Mouse (Mus musculus) intestine, embryonic 15.5 days (tissue): Measurements from ENCODE around the gene Crtac1. TPM values are rescaled to one million over a fixed set of nuclear protein-coding genes. Genes with fewer than 3 reads are reported as not detected.

Source experiments
- ATAC-seq: fragments of 200-750 bp; cut with Nextera tagmentation; 2 replicates; pipeline ENCODE4 v1.8.0; 2017; ENCODE audit warnings: moderate TSS enrichment, moderate library complexity
- H3K27ac ChIP-seq: fragments of 300-500 bp; sonication (generic); 2 replicates; pipeline ENCODE4 v1.5.1; 2015; ENCODE audit warnings: mild to moderate bottlenecking, inconsistent platforms
- H3K27me3 ChIP-seq: fragments of 300-500 bp; sonication (generic); replicated peaks from 2 replicates; pipeline ENCODE4 v1.6.1; 2015; ENCODE audit warnings: inconsistent platforms
- H3K36me3 ChIP-seq: fragments of 300-500 bp; sonication (generic); 2 replicates; pipeline ENCODE4 v1.6.1; 2015; ENCODE audit warnings: inconsistent platforms
- H3K4me1 ChIP-seq: fragments of 300-500 bp; sonication (generic); replicated peaks from 2 replicates; pipeline ENCODE4 v1.6.1; 2015; ENCODE audit warnings: inconsistent platforms
- H3K4me2 ChIP-seq: fragments of 300-500 bp; sonication (generic); replicated peaks from 2 replicates; pipeline ENCODE4 v1.6.1; 2015; ENCODE audit warnings: mild to moderate bottlenecking, inconsistent platforms
- H3K4me3 ChIP-seq: fragments of 300-500 bp; sonication (generic); replicated peaks from 2 replicates; pipeline ENCODE4 v1.5.1; 2015; ENCODE audit warnings: inconsistent platforms
- H3K9ac ChIP-seq: fragments of 300-500 bp; sonication (generic); 2 replicates; pipeline ENCODE4 v1.6.1; 2015; ENCODE audit warnings: inconsistent platforms
- H3K9me3 ChIP-seq: fragments of 300-500 bp; sonication (generic); 2 replicates; pipeline ENCODE4 v1.6.1; 2016; ENCODE audit warnings: inconsistent platforms
- WGBS: fragments of 180-500 bp; shearing (Covaris S2); methylation state at CpG from one replicate; pipeline ENCODE4 v1.1.7; 2015; 5-methylcytosine and 5-hydroxymethylcytosine counted together
- polyA plus RNA-seq: library from polyadenylated mRNA; unstranded; fragments of >200 nt; fragmentation: Nextera tagmentation; extraction: Ambion mirVana; gene quantifications from 2 replicates; pipeline ENCODE4 v1.2.1, GENCODE M21; 2015

The Crtac1 gene
- polyA plus RNA-seq, 1 experiment from 2014 or later = 5.8 TPM

GRCm38 (mm10) chr19:42268337-42268736, 163.2 kb downstream of the Crtac1 start:
- H3K27ac ChIP-seq = no peak overlapping the region
- no peaks in the 10 kb centered on the region for H3K36me3 ChIP-seq
- H3K27me3 ChIP-seq = no peaks in the 10 kb centered on the region
- WGBS = 2% methylated on average over 19 of the region's 19 CpGs
- peak overlapping the region; percentile 54 for H3K4me2 ChIP-seq
- no peak overlapping the region for H3K9ac ChIP-seq
- H3K9me3 ChIP-seq = no peaks in the 10 kb centered on the region
- peaks cover 6% of the 10 kb centered on the region; the same call in 1 of the 2 replicates for H3K4me1 ChIP-seq
- H3K4me3 ChIP-seq = peak overlapping the region; percentile 5; the same call in 1 of the 2 replicates
- no peak for ATAC-seq

- 35% methylated on average over 3 of the region's 3 CpGs for WGBS
- Histone ChIP-seq H3K36me3 (no peaks in the 10 kb centered on the region), H3K4me2 (no peak overlapping the region), H3K27ac (no peak overlapping the region), H3K4me3 (no peak overlapping the region), H3K4me1 (peaks cover 5% of the 10 kb centered on the region; the same call in 1 of the 2 replicates), H3K27me3 (no peaks in the 10 kb centered on the region), H3K9ac (no peak overlapping the region), H3K9me3 (no peaks in the 10 kb centered on the region)
- ATAC-seq = no peak
These were observed 168.1 kb downstream of the Crtac1 start for GRCm38 (mm10) chr19:42263524-42263923.

GRCm38 (mm10) chr19:42260486-42260885, 171.1 kb downstream of the Crtac1 start:
- no peak overlapping the region for H3K4me2 ChIP-seq
- H3K4me1 ChIP-seq = no peaks in the 10 kb centered on the region
- H3K27ac ChIP-seq = no peak overlapping the region
- no peak for ATAC-seq
- H3K27me3 ChIP-seq = no peaks in the 10 kb centered on the region; the same call in 1 of the 2 replicates
- H3K4me3 ChIP-seq = no peak overlapping the region
- 79% methylated on average over 8 of the region's 8 CpGs for WGBS
- no peaks in the 10 kb centered on the region for H3K9me3 ChIP-seq
- H3K36me3 ChIP-seq = no peaks in the 10 kb centered on the region
- H3K9ac ChIP-seq = no peak overlapping the region

- no peaks in the 10 kb centered on the region for H3K36me3 ChIP-seq
- no peak for ATAC-seq
- no peaks in the 10 kb centered on the region for H3K4me1 ChIP-seq
- H3K9ac ChIP-seq = no peak overlapping the region
- no peak overlapping the region for H3K4me2 ChIP-seq
- 66% methylated on average over 5 of the region's 5 CpGs for WGBS
- no peak overlapping the region for H3K27ac ChIP-seq
- H3K4me3 ChIP-seq = no peak overlapping the region
- H3K9me3 ChIP-seq = no peaks in the 10 kb centered on the region
- H3K27me3 ChIP-seq = peaks cover 9% of the 10 kb centered on the region
These were observed 173.0 kb downstream of the Crtac1 start for GRCm38 (mm10) chr19:42258596-42258995.

- H3K4me2 ChIP-seq = no peak overlapping the region
- ATAC-seq = no peak
- peaks cover 9% of the 10 kb centered on the region for H3K27me3 ChIP-seq
- no peaks in the 10 kb centered on the region for H3K9me3 ChIP-seq
- H3K27ac ChIP-seq = no peak overlapping the region
- 75% methylated on average over 3 of the region's 3 CpGs for WGBS
- H3K4me1 ChIP-seq = no peaks in the 10 kb centered on the region
- no peak overlapping the region for H3K4me3 ChIP-seq
- no peaks in the 10 kb centered on the region for H3K36me3 ChIP-seq
- no peak overlapping the region for H3K9ac ChIP-seq
These were observed 173.6 kb downstream of the Crtac1 start for GRCm38 (mm10) chr19:42258031-42258430.

- Histone ChIP-seq H3K36me3 (no peaks in the 10 kb centered on the region), H3K9me3 (no peaks in the 10 kb centered on the region), H3K27me3 (peaks cover 9% of the 10 kb centered on the region), H3K9ac (no peak overlapping the region), H3K4me3 (no peak overlapping the region), H3K27ac (no peak overlapping the region), H3K4me2 (no peak overlapping the region), H3K4me1 (no peaks in the 10 kb centered on the region)
- no peak for ATAC-seq
- 89% methylated on average over 12 of the region's 12 CpGs for WGBS
These were observed 174.3 kb downstream of the Crtac1 start for GRCm38 (mm10) chr19:42257241-42257635.

- peaks cover 9% of the 10 kb centered on the region for H3K27me3 ChIP-seq
- no peak for ATAC-seq
- H3K9ac ChIP-seq = no peak overlapping the region
- no peak overlapping the region for H3K27ac ChIP-seq
- H3K4me3 ChIP-seq = no peak overlapping the region
- H3K4me2 ChIP-seq = no peak overlapping the region
- WGBS = 83% methylated on average over 12 of the region's 12 CpGs
- H3K9me3 ChIP-seq = no peaks in the 10 kb centered on the region
- no peaks in the 10 kb centered on the region for H3K4me1 ChIP-seq
- H3K36me3 ChIP-seq = no peaks in the 10 kb centered on the region
These were observed 174.9 kb downstream of the Crtac1 start for GRCm38 (mm10) chr19:42256611-42257240.

- H3K9ac ChIP-seq = no peak overlapping the region
- peak; percentile 91 for ATAC-seq
- WGBS = 4% methylated on average over 38 of the region's 42 CpGs
These were observed 175.6 kb downstream of the Crtac1 start for GRCm38 (mm10) chr19:42255784-42256610.

GRCm38 (mm10) chr19:42255438-42255783, 176.2 kb downstream of the Crtac1 start:
- Histone ChIP-seq H3K27ac (no peak overlapping the region), H3K4me2 (peak overlapping the region; percentile 78), H3K9me3 (no peaks in the 10 kb centered on the region), H3K9ac (no peak overlapping the region), H3K4me3 (peak overlapping the region; percentile 35), H3K4me1 (no peaks in the 10 kb centered on the region), H3K36me3 (no peaks in the 10 kb centered on the region), H3K27me3 (peaks cover 9% of the 10 kb centered on the region)
- WGBS = 2% methylated on average over 23 of the region's 23 CpGs
- ATAC-seq = peak; percentile 84

More at GRCm38 (mm10) chr19:42255784-42256610, 175.6 kb downstream of the Crtac1 start:
- H3K9me3 ChIP-seq = no peaks in the 10 kb centered on the region
- H3K4me3 ChIP-seq = peak overlapping the region; percentile 35
- H3K27me3 ChIP-seq = peaks cover 9% of the 10 kb centered on the region
- H3K4me1 ChIP-seq = no peaks in the 10 kb centered on the region
- H3K27ac ChIP-seq = no peak overlapping the region
- H3K4me2 ChIP-seq = peak overlapping the region; percentile 78
- H3K36me3 ChIP-seq = no peaks in the 10 kb centered on the region

- Histone ChIP-seq H3K9ac (no peak overlapping the region), H3K4me3 (no peak overlapping the region), H3K4me1 (no peaks in the 10 kb centered on the region), H3K36me3 (no peaks in the 10 kb centered on the region), H3K4me2 (no peak overlapping the region), H3K9me3 (no peaks in the 10 kb centered on the region), H3K27ac (no peak overlapping the region), H3K27me3 (peaks cover 7% of the 10 kb centered on the region)
- ATAC-seq = no peak
- 60% methylated on average over 11 of the region's 11 CpGs for WGBS
These were observed 181.3 kb downstream of the Crtac1 start for GRCm38 (mm10) chr19:42249976-42250914.

- Histone ChIP-seq H3K4me1 (no peaks in the 10 kb centered on the region), H3K27me3 (no peaks in the 10 kb centered on the region), H3K9ac (no peak within 1 kb of the TSS), H3K9me3 (no peaks in the 10 kb centered on the region), H3K27ac (no peak within 1 kb of the TSS), H3K36me3 (no peaks in the 10 kb centered on the region), H3K4me2 (no peak within 1 kb of the TSS), H3K4me3 (no peak within 1 kb of the TSS)
- WGBS = 71% methylated on average over 3 of the region's 3 CpGs
- no peak for ATAC-seq
These were observed 184.1 kb downstream of the Crtac1 start, which contains the start of gene Golga7b for GRCm38 (mm10) chr19:42247519-42247918. TSS of gene Golga7b (plus strand) at chr19:42247574.

GRCm38 (mm10) chr19:42246626-42247025, 185.0 kb downstream of the Crtac1 start:
- H3K36me3 ChIP-seq = no peaks in the 10 kb centered on the region
- ATAC-seq = no peak
- H3K4me1 ChIP-seq = no peaks in the 10 kb centered on the region
- no peak overlapping the region for H3K4me2 ChIP-seq
- H3K9ac ChIP-seq = no peak overlapping the region
- H3K27me3 ChIP-seq = no peaks in the 10 kb centered on the region
- no peak overlapping the region for H3K4me3 ChIP-seq
- 54% methylated on average over 5 of the region's 5 CpGs for WGBS
- no peaks in the 10 kb centered on the region for H3K9me3 ChIP-seq
- no peak overlapping the region for H3K27ac ChIP-seq
